In the genomic region with DNA sequence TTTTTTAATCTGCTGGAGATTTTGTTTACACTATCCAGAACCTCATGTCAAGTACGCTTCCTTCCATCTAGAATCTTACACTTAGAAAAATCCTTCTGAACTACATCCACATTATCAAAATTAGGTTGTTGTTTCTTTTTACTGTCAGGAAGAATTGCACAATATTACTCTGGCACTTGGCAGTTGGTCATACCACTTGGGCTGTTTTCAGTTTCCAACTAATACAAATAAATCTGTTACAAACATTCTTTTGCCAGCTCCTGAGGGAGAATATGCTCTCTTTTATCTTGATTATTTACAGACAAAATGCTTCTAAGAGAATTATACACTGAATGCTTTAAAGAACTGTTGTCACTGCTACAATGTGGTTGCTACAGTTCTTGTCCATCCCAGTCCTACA, we compare ENCODE assay signal across 26 mouse cellular contexts.
"Had no signal": no experiment of that assay in that cellular context is flagged by ENCODE, and none has a peak within 500 bp of the region (broad histone marks: within the 10 kb centered on the region; RNA-seq: fewer than 3 reads in every experiment).

No protein-coding gene starts in this region.

- DNase-seq: gastrocnemius, postnatal 14 days; gastrocnemius, postnatal 36 days; heart, adult 11 months; heart, adult 2 months; heart, postnatal 14 days; heart, postnatal 36 days; kidney, adult 11 months; kidney, adult 2 months; kidney, adult 9 months; kidney, postnatal 14 days; kidney, postnatal 36 days; left cerebral cortex, postnatal 4 days had no signal

- H3K27ac ChIP-seq: heart, adult 2 months; heart, embryonic 13.5 days; heart, embryonic 15.5 days; hindbrain, embryonic 13.5 days; hindbrain, embryonic 15.5 days; hindbrain, postnatal 0 days; kidney, embryonic 15.5 days; kidney, postnatal 0 days; layer of hippocampus, adult 2 months; limb, embryonic 13.5 days; limb, embryonic 15.5 days; liver, embryonic 12.5 days; liver, embryonic 14.5 days had no signal

- H3K27me3 ChIP-seq: heart, embryonic 13.5 days; heart, embryonic 15.5 days; hindbrain, embryonic 13.5 days; hindbrain, embryonic 15.5 days; kidney, embryonic 15.5 days; limb, embryonic 13.5 days; limb, embryonic 15.5 days; liver, embryonic 12.5 days had no signal

- H3K36me3 ChIP-seq: heart, embryonic 13.5 days; heart, embryonic 15.5 days; hindbrain, embryonic 13.5 days; hindbrain, embryonic 15.5 days; kidney, embryonic 15.5 days; limb, embryonic 13.5 days; limb, embryonic 15.5 days; liver, embryonic 12.5 days had no signal

- H3K9ac ChIP-seq: heart, embryonic 13.5 days; heart, embryonic 15.5 days; hindbrain, embryonic 13.5 days; hindbrain, embryonic 15.5 days; kidney, embryonic 15.5 days; limb, embryonic 13.5 days; limb, embryonic 15.5 days; liver, embryonic 12.5 days; liver, embryonic 14.5 days had no signal

- H3K4me1 ChIP-seq: heart, embryonic 13.5 days; heart, embryonic 15.5 days; hindbrain, embryonic 13.5 days; hindbrain, embryonic 15.5 days; kidney, embryonic 15.5 days; limb, embryonic 13.5 days; limb, embryonic 15.5 days; liver, embryonic 12.5 days had no signal

- H3K4me2 ChIP-seq: heart, embryonic 11.5 days; heart, embryonic 13.5 days; heart, embryonic 15.5 days; hindbrain, embryonic 13.5 days; hindbrain, embryonic 15.5 days; kidney, embryonic 15.5 days; limb, embryonic 13.5 days; limb, embryonic 15.5 days; liver, embryonic 12.5 days had no signal

- H3K4me3 ChIP-seq: heart, adult 2 months; heart, embryonic 13.5 days; heart, embryonic 15.5 days; hindbrain, embryonic 13.5 days; hindbrain, embryonic 15.5 days; kidney, embryonic 15.5 days; layer of hippocampus, adult 2 months; limb, embryonic 13.5 days; limb, embryonic 15.5 days; liver, embryonic 12.5 days had no signal

- H3K9me3 ChIP-seq: heart, embryonic 13.5 days; heart, embryonic 15.5 days; hindbrain, embryonic 13.5 days; hindbrain, embryonic 15.5 days; kidney, embryonic 15.5 days; limb, embryonic 13.5 days; limb, embryonic 15.5 days; liver, embryonic 12.5 days had no signal

- ATAC-seq: hindbrain, postnatal 0 days; intestine, embryonic 16.5 days; liver, embryonic 12.5 days had no signal
